Mouse (Mus musculus) limb, embryonic 14.5 days (tissue): ENCODE measurements around the gene Nox4. TPM values are rescaled to one million over a fixed set of nuclear protein-coding genes. Genes with fewer than 3 reads are reported as not detected.

Source experiments
- ATAC-seq: fragments of 200-750 bp; cut with Nextera tagmentation; 2 replicates; pipeline ENCODE4 v1.8.0; 2017; ENCODE audit warnings: low read depth, moderate number of reproducible peaks, moderate TSS enrichment; ENCODE audit not compliant: low FRiP score
- DNase-seq: peaks from one replicate; pipeline ENCODE4 v3.0.0-alpha.2; 2015; ENCODE audit warnings: low spot score
- H3K27ac ChIP-seq: fragments of 300-500 bp; sonication (generic); replicated peaks from 2 replicates; pipeline ENCODE4 v1.5.1; 2014; ENCODE audit warnings: low read depth, mild to moderate bottlenecking, low read length, moderate library complexity, mixed read lengths
- H3K27me3 ChIP-seq: fragments of 300-500 bp; sonication (generic); 2 replicates; pipeline ENCODE4 v1.6.1; 2014; ENCODE audit warnings: low read length, mixed read lengths; ENCODE audit not compliant: control insufficient read depth, insufficient read depth
- H3K36me3 ChIP-seq: fragments of 300-500 bp; sonication (generic); 2 replicates; pipeline ENCODE4 v1.6.1; 2014; ENCODE audit warnings: mild to moderate bottlenecking, low read length, moderate library complexity, mixed read lengths; ENCODE audit not compliant: control insufficient read depth, insufficient read depth
- H3K4me1 ChIP-seq: fragments of 300-500 bp; sonication (generic); 2 replicates; pipeline ENCODE4 v1.6.1; 2014; ENCODE audit warnings: antibody characterized with exemption, low read length, mixed read lengths; ENCODE audit not compliant: control insufficient read depth, insufficient read depth
- H3K4me2 ChIP-seq: fragments of 300-500 bp; sonication (generic); replicated peaks from 2 replicates; pipeline ENCODE4 v1.6.1; 2014; ENCODE audit warnings: low read depth, mild to moderate bottlenecking, low read length, moderate library complexity; ENCODE audit not compliant: severe bottlenecking
- H3K4me3 ChIP-seq: fragments of 300-500 bp; sonication (generic); replicated peaks from 2 replicates; pipeline ENCODE4 v1.5.1; 2014; ENCODE audit warnings: low read length
- H3K9ac ChIP-seq: fragments of 300-500 bp; sonication (generic); 2 replicates; pipeline ENCODE4 v1.6.1; 2014; ENCODE audit warnings: mild to moderate bottlenecking, low read depth, low read length, moderate library complexity; ENCODE audit not compliant: severe bottlenecking
- H3K9me3 ChIP-seq: fragments of 300-500 bp; sonication (generic); 2 replicates; pipeline ENCODE4 v1.6.1; 2016; ENCODE audit warnings: low read length; ENCODE audit not compliant: control insufficient read depth
- POLR2A ChIP-seq: fragments of 200-500 bp; IDR thresholded peaks from 2 replicates; pipeline ENCODE4 v1.8.0; 2012; ENCODE audit warnings: inconsistent platforms, mild to moderate bottlenecking, moderate library complexity, borderline replicate concordance; ENCODE audit not compliant: insufficient read depth, insufficient read length; ENCODE audit errors: extremely low read depth
- WGBS: fragments of 180-500 bp; shearing (Covaris S2); extraction: QIAGEN DNeasy Blood & Tissue Kit; methylation state at CpG from one replicate; pipeline ENCODE4 v1.1.7; 2014; 5-methylcytosine and 5-hydroxymethylcytosine counted together
- polyA plus RNA-seq, 2 experiments: library from polyadenylated mRNA; depleted of rRNA in 1 of 2; stranded (reverse) in 1 of 2; unstranded in 1 of 2; fragments of >200 nt; fragmentation: Nextera tagmentation in 1 of 2; extraction: Ambion mirVana in 1 of 2; gene quantifications; 2 replicates each; pipeline versions ENCODE4 v1.2.1 to v1.2.3; 2012 to 2014

Nox4 gene
- polyA plus RNA-seq, 2 experiments = 4.1 to 5.7 TPM

GRCm38 (mm10) chr7:87227051-87227948, 18.6 kb upstream of the Nox4 start:
- Histone ChIP-seq H3K9ac (no peak overlapping the region), H3K9me3 (no peaks in the 10 kb centered on the region), H3K4me2 (no peak overlapping the region), H3K27ac (no peak overlapping the region), H3K4me3 (no peak overlapping the region), H3K4me1 (no peaks in the 10 kb centered on the region), H3K27me3 (no peaks in the 10 kb centered on the region), H3K36me3 (no peaks in the 10 kb centered on the region)
- no peak for TF ChIP-seq POLR2A
- DNase-seq (no peak), ATAC-seq (no peak)
- WGBS = 87% methylated on average over 4 of the region's 4 CpGs

- Histone ChIP-seq H3K4me1 (no peaks in the 10 kb centered on the region), H3K9ac (no peak overlapping the region), H3K4me3 (no peak overlapping the region), H3K9me3 (no peaks in the 10 kb centered on the region), H3K36me3 (no peaks in the 10 kb centered on the region), H3K27ac (no peak overlapping the region), H3K27me3 (no peaks in the 10 kb centered on the region), H3K4me2 (no peak overlapping the region)
- no peak for TF ChIP-seq POLR2A
- 87% methylated on average over 1 of the region's 1 CpGs for WGBS
- DNase-seq = no peak
- ATAC-seq = no peak
These were observed 16.4 kb upstream of the Nox4 start for GRCm38 (mm10) chr7:87229502-87229901.

- no peaks in the 10 kb centered on the region for H3K4me1 ChIP-seq
- ATAC-seq = no peak
- no peak overlapping the region for H3K4me3 ChIP-seq
- H3K9me3 ChIP-seq = no peaks in the 10 kb centered on the region
- H3K4me2 ChIP-seq = no peak overlapping the region
- no peak for DNase-seq
- H3K27me3 ChIP-seq = no peaks in the 10 kb centered on the region
- 72% methylated on average over 1 of the region's 1 CpGs for WGBS
- no peaks in the 10 kb centered on the region for H3K36me3 ChIP-seq
- no peak overlapping the region for H3K9ac ChIP-seq
- TF ChIP-seq POLR2A = no peak
- H3K27ac ChIP-seq = no peak overlapping the region
These were observed 4.8 kb upstream of the Nox4 start for GRCm38 (mm10) chr7:87241139-87241538.

GRCm38 (mm10) chr7:87246580-87246934, 661 bp downstream of the Nox4 start:
- 0 out of 2 replicates have a peak, but pooled peaks have one; percentile 22 for TF ChIP-seq POLR2A
- H3K9ac ChIP-seq = peak overlapping the region; percentile 84
- no peaks in the 10 kb centered on the region for H3K36me3 ChIP-seq
- H3K4me2 ChIP-seq = peak overlapping the region; percentile 63
- 2% methylated on average over 18 of the region's 30 CpGs for WGBS
- ATAC-seq (peak; percentile 93), DNase-seq (peak; percentile 48)
- H3K9me3 ChIP-seq = no peaks in the 10 kb centered on the region
- peaks cover 6% of the 10 kb centered on the region; the same call in 1 of the 2 replicates for H3K4me1 ChIP-seq
- H3K4me3 ChIP-seq = peak overlapping the region; percentile 74
- H3K27ac ChIP-seq = peak overlapping the region; percentile 85
- no peaks in the 10 kb centered on the region for H3K27me3 ChIP-seq

- no peak for TF ChIP-seq POLR2A
- H3K4me1 ChIP-seq = peaks cover 6% of the 10 kb centered on the region; the same call in 1 of the 2 replicates
- WGBS = 65% methylated on average over 1 of the region's 1 CpGs
- DNase-seq = no peak
- peak overlapping the region; percentile 85 for H3K27ac ChIP-seq
- H3K27me3 ChIP-seq = no peaks in the 10 kb centered on the region
- H3K4me2 ChIP-seq = peak overlapping the region; percentile 63
- H3K4me3 ChIP-seq = peak overlapping the region; percentile 74
- ATAC-seq = peak; percentile 16; the same call in 1 of the 2 replicates
- no peaks in the 10 kb centered on the region for H3K36me3 ChIP-seq
- no peaks in the 10 kb centered on the region for H3K9me3 ChIP-seq
- peak overlapping the region; percentile 84 for H3K9ac ChIP-seq
These were observed 1.0 kb downstream of the Nox4 start for GRCm38 (mm10) chr7:87246940-87247339.
